Comparison of ENCODE assay signal across 28 mouse cellular contexts in the genomic region with DNA sequence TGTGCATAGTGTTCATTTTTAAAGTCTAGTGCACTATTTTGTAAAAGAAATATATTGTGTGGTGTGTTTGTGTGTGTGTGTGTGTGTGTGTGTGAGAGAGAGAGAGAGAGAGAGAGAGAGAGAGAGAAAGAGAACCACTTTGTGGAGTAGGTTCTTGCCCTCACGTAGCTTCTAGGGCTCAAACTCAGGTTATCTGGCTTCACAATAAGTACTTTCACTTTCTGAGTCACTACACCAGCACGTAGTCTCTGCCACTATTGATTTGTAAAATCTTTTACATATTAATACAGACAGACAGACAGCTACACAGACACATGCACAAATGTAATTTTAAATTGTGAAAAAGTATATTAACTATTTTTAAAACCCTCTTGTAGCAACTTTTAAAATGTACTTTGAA.
A peak's percentile ranks its signal among the peaks of the same experiment; 100 is the strongest.
DNase-seq lines count a peak whose midpoint lies in the region; ATAC-seq and TF ChIP-seq lines count a peak whose summit lies in the region.
"Had no signal": no experiment of that assay in that cellular context is flagged by ENCODE, and none has a peak within 500 bp of the region (broad histone marks: within the 10 kb centered on the region; RNA-seq: fewer than 3 reads in every experiment).

No protein-coding gene starts in this region.

- H3K79me2 ChIP-seq in MEL (ENCODE audit: control insufficient read depth, insufficient read depth, low read length, poor library complexity): no peaks in the 10 kb centered on the region
- no peaks in the 10 kb centered on the region for H3K79me2 ChIP-seq in myocyte (ENCODE audit: control insufficient read depth, insufficient read depth)

- no peak for ATAC-seq in megakaryocyte, adult 5-6 weeks (ENCODE audit: poor library complexity, severe bottlenecking)
- ATAC-seq in lung, postnatal 0 days: no peak
- ATAC-seq: activated CD4-positive, CD25-positive, alpha-beta regulatory T cell, adult 4 months; forebrain, embryonic 15.5 days; intestine, postnatal 0 days; liver, embryonic 12.5 days had no signal

- peak overlapping the region; percentile 27 for H3K9ac ChIP-seq in MEL (ENCODE audit: control insufficient read depth, low read depth, low read length, poor library complexity, severe bottlenecking)
- H3K9ac ChIP-seq in lung, postnatal 0 days (replicated peaks; ENCODE audit: low read depth): no peak overlapping the region
- H3K9ac ChIP-seq: embryonic facial prominence, embryonic 13.5 days; forebrain, embryonic 15.5 days; heart, embryonic 15.5 days; hindbrain, embryonic 12.5 days; liver, embryonic 12.5 days; midbrain, embryonic 12.5 days had no signal

- H3K4me3 ChIP-seq in megakaryocyte, embryonic 14.5 days (replicated peaks): peak overlapping the region; percentile 62
- H3K4me3 ChIP-seq in MEL (ENCODE audit: control insufficient read depth in 1 of 2, insufficient read depth in 1 of 2, low read depth in 2 of 2, low read length in 2 of 2): peak overlapping the region; percentile 41 to 60
- no peak overlapping the region for H3K4me3 ChIP-seq in myocyte
- H3K4me3 ChIP-seq in lung, postnatal 0 days (ENCODE audit: low read depth, low read length): no peak overlapping the region
- H3K4me3 ChIP-seq: embryonic facial prominence, embryonic 13.5 days; forebrain, embryonic 10.5 days; forebrain, embryonic 15.5 days; heart, embryonic 10.5 days; heart, embryonic 15.5 days; hindbrain, embryonic 12.5 days; liver, embryonic 12.5 days; midbrain, embryonic 12.5 days had no signal

- no peaks in the 10 kb centered on the region for H3K9me3 ChIP-seq in megakaryocyte, embryonic 14.5 days
- no peaks in the 10 kb centered on the region for H3K9me3 ChIP-seq in MEL (replicated peaks; ENCODE audit: insufficient read depth, low read length)
- H3K9me3 ChIP-seq in lung, postnatal 0 days (ENCODE audit: low read length): no peaks in the 10 kb centered on the region
- H3K9me3 ChIP-seq: embryonic facial prominence, embryonic 13.5 days; forebrain, embryonic 10.5 days; forebrain, embryonic 15.5 days; heart, embryonic 10.5 days; heart, embryonic 15.5 days; hindbrain, embryonic 12.5 days; liver, embryonic 12.5 days; midbrain, embryonic 12.5 days had no signal

- no peak for TF ChIP-seq CTCF in MEL (IDR thresholded peaks at IDR 0.05 in 2 of 3, conservative IDR thresholded peaks at IDR 0.05 in 1 of 3; ENCODE audit: control insufficient read depth in 1 of 3, insufficient read depth in 1 of 3, low read depth in 2 of 3, low read length in 3 of 3, poor library complexity in 1 of 3, severe bottlenecking in 1 of 3)
- TF ChIP-seq CTCF in lung, postnatal 0 days (IDR thresholded peaks at IDR 0.05): no peak

- DNase-seq in MEL (ENCODE audit: low read depth, low spot score): peak; percentile 74
- no peak for DNase-seq in lung, postnatal 0 days (ENCODE audit: low spot score)
- no peak for DNase-seq in heart, postnatal 4 days
- DNase-seq in thymus, postnatal 4 days: no peak
- DNase-seq: adrenal gland, adult 2 months; cerebellum, adult 9-10 months; gastrocnemius, postnatal 25 days; heart, adult 11 months; kidney, postnatal 25 days; lung, adult 2 months; lung, postnatal 14 days; spleen, adult 18-20 months; thymus, adult 18-20 months; thymus, postnatal 25 days had no signal

- 44% methylated on average over 2 of the region's 2 CpGs for WGBS in lung, postnatal 0 days

- no peak for TF ChIP-seq RAD21 in MEL (IDR thresholded peaks at IDR 0.05; ENCODE audit: low read depth, low read length)

- H3K4me1 ChIP-seq in megakaryocyte, embryonic 14.5 days: peaks cover 15% of the 10 kb centered on the region
- H3K4me1 ChIP-seq in MEL (ENCODE audit: control insufficient read depth in 1 of 2, insufficient read depth in 2 of 2, low read length in 2 of 2): peaks cover 6 to 10% of the 10 kb centered on the region in 2 experiments; a peak in 3 of 4 replicates
- H3K4me1 ChIP-seq in lung, postnatal 0 days (ENCODE audit: insufficient read depth, low read depth, low read length): no peaks in the 10 kb centered on the region
- H3K4me1 ChIP-seq: embryonic facial prominence, embryonic 13.5 days; forebrain, embryonic 10.5 days; forebrain, embryonic 15.5 days; heart, embryonic 10.5 days; heart, embryonic 15.5 days; hindbrain, embryonic 12.5 days; liver, embryonic 12.5 days; midbrain, embryonic 12.5 days had no signal

- no peaks in the 10 kb centered on the region for H3K27me3 ChIP-seq in megakaryocyte, embryonic 14.5 days (replicated peaks)
- H3K27me3 ChIP-seq in MEL (ENCODE audit: control insufficient read depth in 1 of 2, insufficient read depth in 2 of 2, low read length in 2 of 2): peaks cover 2 to 4% of the 10 kb centered on the region in 2 experiments; a peak in 3 of 4 replicates
- H3K27me3 ChIP-seq in myocyte (ENCODE audit: control insufficient read depth, insufficient read depth, insufficient read length): no peaks in the 10 kb centered on the region
- no peaks in the 10 kb centered on the region for H3K27me3 ChIP-seq in lung, postnatal 0 days (replicated peaks; ENCODE audit: insufficient read depth, low read length)
- H3K27me3 ChIP-seq: forebrain, embryonic 15.5 days; heart, embryonic 15.5 days; hindbrain, embryonic 12.5 days; liver, embryonic 12.5 days; midbrain, embryonic 12.5 days had no signal

- no peak for TF ChIP-seq POLR2A in MEL (IDR thresholded peaks at IDR 0.05; ENCODE audit: control insufficient read depth in 1 of 2, insufficient read depth in 1 of 2, low read depth in 1 of 2, low read length in 2 of 2, poor library complexity in 1 of 2)
- TF ChIP-seq POLR2A in myocyte (IDR thresholded peaks at IDR 0.05; ENCODE audit: insufficient read length, low read depth): no peak

- peak overlapping the region; percentile 50 for H3K4me2 ChIP-seq in myocyte (ENCODE audit: low read depth)
- no peak overlapping the region for H3K4me2 ChIP-seq in lung, postnatal 0 days (replicated peaks; ENCODE audit: low read depth, low read length)
- H3K4me2 ChIP-seq: embryonic facial prominence, embryonic 13.5 days; forebrain, embryonic 15.5 days; heart, embryonic 15.5 days; hindbrain, embryonic 12.5 days; liver, embryonic 12.5 days; midbrain, embryonic 12.5 days had no signal

- no peaks in the 10 kb centered on the region for H3K36me3 ChIP-seq in megakaryocyte, embryonic 14.5 days (replicated peaks; ENCODE audit: low read length)
- H3K36me3 ChIP-seq in MEL (ENCODE audit: control insufficient read depth in 1 of 2, insufficient read depth in 2 of 2, low read length in 2 of 2) (peaks cover 0 to 7% of the 10 kb centered on the region in 2 experiments; a peak in 2 of 4 replicates), myocyte (ENCODE audit: control insufficient read depth, insufficient read depth) (no peaks in the 10 kb centered on the region)
- H3K36me3 ChIP-seq in lung, postnatal 0 days (ENCODE audit: insufficient read depth, low read length): no peaks in the 10 kb centered on the region
- H3K36me3 ChIP-seq: embryonic facial prominence, embryonic 13.5 days; forebrain, embryonic 10.5 days; forebrain, embryonic 15.5 days; heart, embryonic 10.5 days; heart, embryonic 15.5 days; hindbrain, embryonic 12.5 days; liver, embryonic 12.5 days; midbrain, embryonic 12.5 days had no signal

- no peak overlapping the region for H3K27ac ChIP-seq in MEL (ENCODE audit: control insufficient read depth, low read depth, low read length)
- H3K27ac ChIP-seq in lung, postnatal 0 days (ENCODE audit: low read length): no peak overlapping the region
- H3K27ac ChIP-seq: embryonic facial prominence, embryonic 13.5 days; forebrain, embryonic 10.5 days; forebrain, embryonic 15.5 days; heart, embryonic 10.5 days; heart, embryonic 15.5 days; hindbrain, embryonic 12.5 days; liver, embryonic 12.5 days; midbrain, embryonic 12.5 days; stomach, postnatal 0 days had no signal

- H3ac ChIP-seq in myocyte (ENCODE audit: control insufficient read depth, insufficient read length): no peak overlapping the region

- no peak for TF ChIP-seq EP300 in MEL (IDR thresholded peaks at IDR 0.05; ENCODE audit: low read depth in 1 of 2, low read length in 2 of 2)
- TF ChIP-seq EP300 in lung, postnatal 0 days (IDR thresholded peaks at IDR 0.05): no peak

TF ChIP-seq in MEL, 35 proteins besides CTCF, POLR2A, EP300 and RAD21:
- TF ChIP-seq UBTF (IDR thresholded peaks at IDR 0.05; ENCODE audit: borderline replicate concordance, insufficient read depth, low read depth, low read length) (0 out of 2 replicates have a peak, but pooled peaks have one; percentile 42), ELF1 (IDR thresholded peaks at IDR 0.05; ENCODE audit: low read depth, low read length) (no peak), ZNF384 (IDR thresholded peaks at IDR 0.05; ENCODE audit: low read depth, low read length) (no peak), TBP (IDR thresholded peaks at IDR 0.05; ENCODE audit: low read depth, low read length) (peak; percentile 88), USF1 (IDR thresholded peaks at IDR 0.05; ENCODE audit: low read depth, low read length) (no peak), CHD2 (IDR thresholded peaks at IDR 0.05; ENCODE audit: low read length) (no peak), MAX (IDR thresholded peaks at IDR 0.05; ENCODE audit: low read length) (no peak), USF2 (IDR thresholded peaks at IDR 0.05; ENCODE audit: borderline replicate concordance in 1 of 2, insufficient read depth in 1 of 2, low read depth in 1 of 2, low read length in 2 of 2) (no peak)

TF ChIP-seq in myocyte, 11 proteins besides CTCF, POLR2A, EP300 and RAD21:
- no peak for TF ChIP-seq REST (IDR thresholded peaks at IDR 0.05; ENCODE audit: insufficient read depth, insufficient read length)
- no peak for TF ChIP-seq USF1 (IDR thresholded peaks at IDR 0.05; ENCODE audit: low read depth)
- TF ChIP-seq E2F4 (IDR thresholded peaks at IDR 0.05; ENCODE audit: insufficient read depth): no peak
- no peak for TF ChIP-seq POLR2AphosphoS2 (IDR thresholded peaks at IDR 0.05; ENCODE audit: insufficient read length, low read depth)
TF ChIP-seq in myocyte: peak in this region for 0.

Comparison
In these comparisons a context has a peak if more than half of its experiments do, and no peak if none do; other contexts are left out.
1. H3K4me3 ChIP-seq: peak in megakaryocyte, embryonic 14.5 days (single experiment) and MEL (2 of 2); none in myocyte (single experiment) and lung, postnatal 0 days (single experiment).